7 mouse cellular contexts compared by ENCODE assay signal in the genomic region with DNA sequence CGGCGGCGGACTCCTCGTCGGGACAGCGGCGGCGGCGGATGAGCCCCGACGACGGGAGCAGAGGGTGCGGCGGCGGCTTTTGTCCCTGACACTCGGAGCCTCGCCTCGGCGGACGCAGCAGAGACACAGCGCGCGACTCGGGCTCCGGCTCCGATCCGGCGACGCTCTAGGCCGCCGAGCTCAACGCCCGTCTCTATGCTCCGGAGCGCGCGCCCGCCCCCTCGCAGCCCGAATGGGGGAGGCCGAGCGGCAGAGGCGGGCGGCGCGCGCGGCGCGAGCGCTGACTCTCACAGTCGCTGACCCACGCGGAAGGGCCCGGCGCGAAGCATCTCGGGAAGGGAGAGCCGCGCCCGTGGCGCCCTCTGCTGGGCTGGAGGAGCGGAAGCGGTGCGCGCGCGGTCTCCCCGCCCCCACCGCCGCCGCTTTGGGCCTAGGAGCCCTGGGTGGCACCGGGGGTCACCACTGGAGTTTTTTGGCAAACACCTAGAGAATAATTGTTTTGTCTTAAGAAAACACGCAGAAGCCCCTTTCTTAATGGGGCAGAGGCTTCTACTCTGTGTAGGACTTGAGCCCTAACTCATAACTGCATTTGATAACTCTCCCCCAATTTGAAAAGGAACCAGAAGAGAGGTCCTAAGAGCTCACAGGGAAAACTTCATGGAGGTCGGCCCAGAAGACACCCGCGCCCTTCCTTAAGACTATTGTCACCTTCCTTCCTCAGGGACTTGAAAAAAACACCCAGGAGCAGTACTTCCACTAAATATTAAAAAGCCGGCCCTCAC. TPM values are rescaled to one million over a fixed set of nuclear protein-coding genes. Genes with fewer than 3 reads are reported as not detected.
DNase-seq lines count a peak whose midpoint lies in the region; ATAC-seq lines count a peak whose summit lies in the region.

A gene (minus strand): TSS at position 351 of the 782 bp plus-strand sequence.

- H3K4me2 ChIP-seq in intestine, embryonic 16.5 days (ENCODE audit: low read depth, low read length) = peak within 1 kb of the TSS; percentile 70
- peak within 1 kb of the TSS; percentile 89 for H3K4me2 ChIP-seq in midbrain, embryonic 11.5 days

- H3K4me3 ChIP-seq in intestine, embryonic 16.5 days (ENCODE audit: low read length) = peak within 1 kb of the TSS; percentile 100
- peak within 1 kb of the TSS; percentile 100 for H3K4me3 ChIP-seq in midbrain, embryonic 11.5 days (ENCODE audit: low read depth, low read length)

- peak within 1 kb of the TSS; percentile 99 for H3K9ac ChIP-seq in intestine, embryonic 16.5 days (ENCODE audit: low read depth, low read length)
- peak within 1 kb of the TSS; percentile 100 for H3K9ac ChIP-seq in midbrain, embryonic 11.5 days (ENCODE audit: low read length)

- 1% methylated on average over 69 of the region's 78 CpGs for WGBS in intestine, embryonic 16.5 days
- WGBS in midbrain, embryonic 11.5 days = 1% methylated on average over 66 of the region's 78 CpGs

- no peaks in the 10 kb centered on the region for H3K27me3 ChIP-seq in intestine, embryonic 16.5 days (replicated peaks; ENCODE audit: control insufficient read depth, insufficient read depth, low read length)
- H3K27me3 ChIP-seq in midbrain, embryonic 11.5 days (ENCODE audit: control insufficient read depth, insufficient read depth, low read length) = no peaks in the 10 kb centered on the region

- peak within 1 kb of the TSS; percentile 91 for H3K27ac ChIP-seq in intestine, embryonic 16.5 days (ENCODE audit: low read length)
- H3K27ac ChIP-seq in midbrain, embryonic 11.5 days (ENCODE audit: low read depth, low read length) = peak within 1 kb of the TSS; percentile 87

- H3K36me3 ChIP-seq in intestine, embryonic 16.5 days (ENCODE audit: control insufficient read depth, insufficient read depth, low read length) = no peaks in the 10 kb centered on the region; the same call in 1 of the 2 replicates
- H3K36me3 ChIP-seq in midbrain, embryonic 11.5 days (ENCODE audit: control insufficient read depth, insufficient read depth, low read length) = peaks cover 7% of the 10 kb centered on the region; the same call in 1 of the 2 replicates

- peak; percentile 98 for DNase-seq in adrenal gland, adult 2 months
- peak; percentile 95 for DNase-seq in embryo, embryonic 11.5 days (ENCODE audit: low read depth, low spot score)
- DNase-seq in gastrocnemius, postnatal 4 days (ENCODE audit: low spot score in 2 of 2) = peak; percentile 98
- DNase-seq in left cerebral cortex, postnatal 36 days (ENCODE audit: low spot score in 2 of 2) = peak; percentile 95
- DNase-seq in midbrain, embryonic 11.5 days (ENCODE audit: low spot score, missing footprints) = peak; percentile 100
- peak; percentile 95 for DNase-seq in skeletal muscle tissue, adult 2 months (ENCODE audit: low read depth, low spot score)

- no peaks in the 10 kb centered on the region for H3K9me3 ChIP-seq in intestine, embryonic 16.5 days (ENCODE audit: control insufficient read depth, low read length)
- H3K9me3 ChIP-seq in midbrain, embryonic 11.5 days (ENCODE audit: control insufficient read depth, low read length) = no peaks in the 10 kb centered on the region

- H3K4me1 ChIP-seq in intestine, embryonic 16.5 days (ENCODE audit: control insufficient read depth, insufficient read depth, low read length) = peaks cover 29% of the 10 kb centered on the region
- H3K4me1 ChIP-seq in midbrain, embryonic 11.5 days (ENCODE audit: control insufficient read depth, insufficient read depth, low read length) = peaks cover 13% of the 10 kb centered on the region

- ATAC-seq in intestine, embryonic 16.5 days = peak; percentile 94
- ATAC-seq in midbrain, embryonic 11.5 days (ENCODE audit: low FRiP score) = peak; percentile 97

- intact Hi-C loops in left cerebral cortex, postnatal 36 days (cut with DNase I) = loop anchor here (2.0 kb wide), 1 partner anchor 49 kb away; a partner anchor contains a TSS

RNA-seq across cellular contexts. Expression of the gene that starts here (rescaled TPM):
- total RNA-seq in adrenal gland, adult 2 months (2021) = 10 to 100 TPM; 48.5 to 64.4 TPM
- 17.2 and 19.9 TPM in 2 replicates for polyA plus RNA-seq in adrenal gland, adult 2 months (2012; rRNA removed)
- 10 to 100 TPM; 44.7 to 53.4 TPM for total RNA-seq in gastrocnemius, postnatal 4 days (2021)
- 62.4 and 73.7 TPM in 2 replicates for polyA plus RNA-seq in intestine, embryonic 16.5 days (2015; fragmentation: Nextera tagmentation; extraction: Ambion mirVana)
- total RNA-seq in left cerebral cortex, postnatal 36 days (2021) = 10 to 100 TPM; 37.6 to 47.1 TPM
- polyA plus RNA-seq in midbrain, embryonic 11.5 days (2014; fragmentation: Nextera tagmentation; extraction: Ambion mirVana) = 164 and 170 TPM in 2 replicates

Comparison
In these comparisons a context has a peak if more than half of its experiments do, and no peak if none do; other contexts are left out.
1. Peak in every context shown above with its lines: DNase-seq, ATAC-seq, H3K4me3 ChIP-seq and H3K27ac ChIP-seq.